Mouse (Mus musculus): ENCODE data around the gene AY358078. TPM values are rescaled to one million over a fixed set of nuclear protein-coding genes. Genes with fewer than 3 reads are reported as not detected.
"Not testable (repeated sequence)": the region's sequence is repeated elsewhere in the genome, so short reads cannot be mapped to it uniquely, and the experiment has no call there.

Gene AY358078
- total and polyA plus RNA-seq, 3 experiments: not detected

DNA sequence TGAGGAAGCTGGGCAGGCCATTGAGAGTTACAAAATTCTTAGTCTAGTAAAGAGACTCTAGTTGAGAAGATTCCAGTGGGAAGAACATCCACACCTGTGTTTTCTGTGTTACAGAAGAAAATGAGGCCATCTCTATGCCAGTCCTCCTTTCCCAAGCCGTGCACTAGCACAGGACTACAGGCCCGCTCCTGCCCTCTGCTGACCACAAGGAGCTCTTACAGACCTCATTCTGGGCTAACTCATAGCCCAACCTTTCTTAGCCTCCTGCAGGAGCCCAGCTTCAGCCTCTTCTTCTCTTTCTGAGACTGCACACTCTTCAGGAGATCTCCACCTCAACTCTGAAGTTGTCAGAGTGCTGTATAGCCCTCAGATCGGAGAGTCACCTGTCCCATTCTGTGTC lies 51.2 kb downstream of the AY358078 start:
- H3K4me1 ChIP-seq (ENCODE audit: control insufficient read depth, insufficient read depth, low read length); H3K36me3 ChIP-seq (ENCODE audit: control insufficient read depth, insufficient read depth, low read length); H3K27me3 ChIP-seq (ENCODE audit: control insufficient read depth, insufficient read depth, low read length); H3K4me3 ChIP-seq; H3K27ac ChIP-seq; H3K9ac ChIP-seq (ENCODE audit: low read depth, low read length); H3K79me2 ChIP-seq (replicated peaks; ENCODE audit: control insufficient read depth, insufficient read depth, low read length); DNase-seq; intact Hi-C loops (cut with DNase I): not testable (repeated sequence)
- WGBS: 50% methylated on average over 3 of the region's 3 CpGs
- TF ChIP-seq CTCF (IDR thresholded peaks at IDR 0.05): peak; percentile 30

GRCm38 (mm10) chr14:51853399-51853798 lies 53.6 kb downstream of the AY358078 start, which contains the start of gene Ear6:
Gene Ear6 (plus strand): TSS chr14:51853699.
- H3K4me1 ChIP-seq (ENCODE audit: control insufficient read depth, insufficient read depth, low read length): no peaks in the 10 kb centered on the region
- intact Hi-C loops (cut with DNase I): no loop called here
- no peak within 1 kb of the TSS for H3K27ac ChIP-seq
- DNase-seq: no peak
- H3K4me3 ChIP-seq: no peak within 1 kb of the TSS
- H3K27me3 ChIP-seq (ENCODE audit: control insufficient read depth, insufficient read depth, low read length): no peaks in the 10 kb centered on the region
- no peak within 1 kb of the TSS for H3K9ac ChIP-seq (ENCODE audit: low read depth, low read length)
- no peak for TF ChIP-seq EP300 (IDR thresholded peaks at IDR 0.05; ENCODE audit: insufficient read depth, low read depth, low read length)
- no peak for TF ChIP-seq POLR2A (IDR thresholded peaks at IDR 0.05; ENCODE audit: insufficient read depth, low read depth, low read length)
- TF ChIP-seq CTCF (IDR thresholded peaks at IDR 0.05): no peak
- H3K36me3 ChIP-seq (ENCODE audit: control insufficient read depth, insufficient read depth, low read length): no peaks in the 10 kb centered on the region
- H3K79me2 ChIP-seq (replicated peaks; ENCODE audit: control insufficient read depth, insufficient read depth, low read length): no peaks in the 10 kb centered on the region

- H3K79me2 ChIP-seq (replicated peaks; ENCODE audit: control insufficient read depth, insufficient read depth, low read length); intact Hi-C loops (cut with DNase I); H3K27ac ChIP-seq; H3K4me1 ChIP-seq (ENCODE audit: control insufficient read depth, insufficient read depth, low read length); H3K36me3 ChIP-seq (ENCODE audit: control insufficient read depth, insufficient read depth, low read length); DNase-seq; H3K4me3 ChIP-seq; H3K9ac ChIP-seq (ENCODE audit: low read depth, low read length); H3K27me3 ChIP-seq (ENCODE audit: control insufficient read depth, insufficient read depth, low read length): not testable (repeated sequence)
- WGBS: 59% methylated on average over 7 of the region's 7 CpGs
These were observed 55.4 kb downstream of the AY358078 start for GRCm38 (mm10) chr14:51855280-51855679.

DNA sequence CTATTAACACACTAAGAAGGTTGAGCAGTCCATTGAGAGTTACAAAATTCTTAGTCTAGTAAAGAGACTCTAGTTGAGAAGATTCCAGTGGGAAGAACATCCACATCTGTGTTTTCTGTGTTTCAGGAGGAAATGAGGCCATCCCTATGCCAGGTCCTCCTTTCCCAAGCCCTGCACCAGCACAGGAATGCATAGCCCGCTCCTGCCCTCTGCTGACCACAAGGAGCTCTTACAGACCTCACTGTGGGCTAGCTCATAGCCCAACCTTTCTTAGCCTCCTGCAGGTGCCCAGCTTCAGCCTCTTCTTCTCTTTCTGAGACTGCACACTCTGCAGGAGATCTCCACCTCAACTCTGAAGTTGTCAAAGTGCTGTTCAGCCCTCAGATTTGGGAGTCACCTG lies 63.8 kb downstream of the AY358078 start:
- H3K79me2 ChIP-seq (replicated peaks; ENCODE audit: control insufficient read depth, insufficient read depth, low read length); H3K4me1 ChIP-seq (ENCODE audit: control insufficient read depth, insufficient read depth, low read length); intact Hi-C loops (cut with DNase I); DNase-seq; H3K27ac ChIP-seq; H3K27me3 ChIP-seq (ENCODE audit: control insufficient read depth, insufficient read depth, low read length); H3K4me3 ChIP-seq; H3K36me3 ChIP-seq (ENCODE audit: control insufficient read depth, insufficient read depth, low read length); H3K9ac ChIP-seq (ENCODE audit: low read depth, low read length): not testable (repeated sequence)
- WGBS: 12% methylated on average over 1 of the region's 1 CpGs
- TF ChIP-seq CTCF (IDR thresholded peaks at IDR 0.05): peak; percentile 54

- no peaks in the 10 kb centered on the region for H3K4me1 ChIP-seq (ENCODE audit: control insufficient read depth, insufficient read depth, low read length)
These were observed 70.9 kb downstream of the AY358078 start for GRCm38 (mm10) chr14:51870756-51871155.

DNA sequence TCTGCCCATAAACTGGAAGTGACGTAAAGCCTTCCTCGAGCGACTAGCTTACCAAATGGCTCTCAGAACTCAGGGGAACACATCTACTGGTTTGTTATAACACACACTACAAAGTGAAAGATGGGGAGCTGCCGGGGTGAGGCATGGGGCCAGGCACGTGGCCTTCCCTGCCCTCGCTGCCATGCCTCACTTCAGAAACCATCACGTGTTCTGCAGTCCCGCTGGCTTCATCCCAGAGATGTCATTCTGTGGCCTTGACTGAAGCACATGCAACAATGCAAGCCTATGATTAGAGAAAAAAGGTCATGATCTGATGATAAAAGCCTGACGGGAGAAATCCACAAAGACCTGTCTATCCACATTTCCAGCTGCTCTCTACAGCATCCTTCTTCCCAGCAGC lies 71.9 kb downstream of the AY358078 start:
- TF ChIP-seq EP300 (IDR thresholded peaks at IDR 0.05; ENCODE audit: insufficient read depth, low read depth, low read length): no peak
- no peak for TF ChIP-seq POLR2A (IDR thresholded peaks at IDR 0.05; ENCODE audit: insufficient read depth, low read depth, low read length)
- TF ChIP-seq CTCF (IDR thresholded peaks at IDR 0.05): no peak
- no peaks in the 10 kb centered on the region for H3K4me1 ChIP-seq (ENCODE audit: control insufficient read depth, insufficient read depth, low read length)
- no peak overlapping the region for H3K4me3 ChIP-seq
- intact Hi-C loops (cut with DNase I): no loop called here
- WGBS: 61% methylated on average over 9 of the region's 9 CpGs
- DNase-seq: no peak
- H3K9ac ChIP-seq (ENCODE audit: low read depth, low read length): no peak overlapping the region
- no peaks in the 10 kb centered on the region for H3K79me2 ChIP-seq (replicated peaks; ENCODE audit: control insufficient read depth, insufficient read depth, low read length)
- no peaks in the 10 kb centered on the region for H3K27me3 ChIP-seq (ENCODE audit: control insufficient read depth, insufficient read depth, low read length)
- no peaks in the 10 kb centered on the region for H3K36me3 ChIP-seq (ENCODE audit: control insufficient read depth, insufficient read depth, low read length)
- no peak overlapping the region for H3K27ac ChIP-seq

More at GRCm38 (mm10) chr14:51870756-51871155, 70.9 kb downstream of the AY358078 start:
- Histone ChIP-seq H3K9ac (ENCODE audit: low read depth, low read length) (no peak overlapping the region), H3K36me3 (ENCODE audit: control insufficient read depth, insufficient read depth, low read length) (no peaks in the 10 kb centered on the region), H3K27me3 (ENCODE audit: control insufficient read depth, insufficient read depth, low read length) (no peaks in the 10 kb centered on the region), H3K79me2 (replicated peaks; ENCODE audit: control insufficient read depth, insufficient read depth, low read length) (no peaks in the 10 kb centered on the region), H3K4me3 (no peak overlapping the region), H3K27ac (no peak overlapping the region)
- TF ChIP-seq POLR2A (IDR thresholded peaks at IDR 0.05; ENCODE audit: insufficient read depth, low read depth, low read length): no peak
- TF ChIP-seq EP300 (IDR thresholded peaks at IDR 0.05; ENCODE audit: insufficient read depth, low read depth, low read length): no peak
- TF ChIP-seq CTCF (IDR thresholded peaks at IDR 0.05): no peak
- intact Hi-C loops (cut with DNase I): no loop called here
- DNase-seq: no peak
- 67% methylated on average over 2 of the region's 2 CpGs for WGBS

Small RNA genes lying within 50 kb of the gene (microRNA-seq; reads per million reads assigned to microRNA genes)
- gene Gm27375: 0 reads per million in 2 experiments

Other genes with a start within 250 kb of the AY358078 start
- not detected for gene Gm5622, start 247.3 kb upstream of the AY358078 start, total RNA-seq (2021)
- not detected in 2 replicates for gene Gm5622, start 247.3 kb upstream of the AY358078 start, polyA plus RNA-seq (2012; rRNA removed)
- not detected for gene Gm17175, start 226.0 kb upstream of the AY358078 start, total RNA-seq (2021)
- not detected in 2 replicates for gene Gm17175, start 226.0 kb upstream of the AY358078 start, polyA plus RNA-seq (2012; rRNA removed)
- gene Gm17174, start 207.9 kb upstream of the AY358078 start, total RNA-seq (2021): not detected
- not detected in 2 replicates for gene Gm17174, start 207.9 kb upstream of the AY358078 start, polyA plus RNA-seq (2012; rRNA removed)
- not detected for gene Gm17078, start 188.7 kb upstream of the AY358078 start, total RNA-seq (2021)
- gene Gm17078, start 188.7 kb upstream of the AY358078 start, polyA plus RNA-seq (2012; rRNA removed): not detected in 2 replicates
- not detected for gene Gm4181, start 164.4 kb upstream of the AY358078 start, total RNA-seq (2021)
- gene Gm4181, start 164.4 kb upstream of the AY358078 start, polyA plus RNA-seq (2012; rRNA removed): not detected in 2 replicates
- gene Gm17079, start 104.6 kb upstream of the AY358078 start, total RNA-seq (2021): not detected
- gene Gm17079, start 104.6 kb upstream of the AY358078 start, polyA plus RNA-seq (2012; rRNA removed): not detected in 2 replicates
- not detected for gene Gm5800, start 82.9 kb upstream of the AY358078 start, total RNA-seq (2021)
- gene Gm5800, start 82.9 kb upstream of the AY358078 start, polyA plus RNA-seq (2012; rRNA removed): not detected in 2 replicates
- not detected for gene Ang4, start 26.5 kb upstream of the AY358078 start, total RNA-seq (2021)
- gene Ang4, start 26.5 kb upstream of the AY358078 start, polyA plus RNA-seq (2012; rRNA removed): not detected in 2 replicates
- gene Ear6, start 53.7 kb downstream of the AY358078 start, total RNA-seq (2021): not detected
- gene Ear6, start 53.7 kb downstream of the AY358078 start, polyA plus RNA-seq (2012; rRNA removed): not detected in 2 replicates
- 10 to 100 TPM; 20.1 to 20.7 TPM for gene Mettl17, start 84.8 kb downstream of the AY358078 start, total RNA-seq (2021)
- 21.1 and 24.8 TPM in 2 replicates for gene Mettl17, start 84.8 kb downstream of the AY358078 start, polyA plus RNA-seq (2012; rRNA removed)
- gene Slc39a2, start 92.8 kb downstream of the AY358078 start, total RNA-seq (2021): under 1 TPM; 0.16 to 0.25 TPM
- 0.53 and 1.7 TPM in 2 replicates for gene Slc39a2, start 92.8 kb downstream of the AY358078 start, polyA plus RNA-seq (2012; rRNA removed)
- 1,000 to 10,000 TPM; 1,274 to 1,571 TPM for gene Ndrg2, start 114.1 kb downstream of the AY358078 start, total RNA-seq (2021)
- gene Ndrg2, start 114.1 kb downstream of the AY358078 start, polyA plus RNA-seq (2012; rRNA removed): 2,120 and 2,574 TPM in 2 replicates
- not detected for gene Tppp2, start 118.4 kb downstream of the AY358078 start, total RNA-seq (2021)
- 0.16 and 0.32 TPM in 2 replicates for gene Tppp2, start 118.4 kb downstream of the AY358078 start, polyA plus RNA-seq (2012; rRNA removed)
- not detected for gene Rnase13, start 122.7 kb downstream of the AY358078 start, total RNA-seq (2021)
- gene Rnase13, start 122.7 kb downstream of the AY358078 start, polyA plus RNA-seq (2012; rRNA removed): not detected in 2 replicates
- gene Arhgef40, start 184.7 kb downstream of the AY358078 start, total RNA-seq (2021): 10 to 100 TPM; 27.2 to 27.8 TPM
- gene Arhgef40, start 184.7 kb downstream of the AY358078 start, polyA plus RNA-seq (2012; rRNA removed): 42.6 and 49.0 TPM in 2 replicates
- 1 to 10 TPM; 2.2 to 4.2 TPM for gene Tmem253, start 215.6 kb downstream of the AY358078 start, total RNA-seq (2021)
- gene Tmem253, start 215.6 kb downstream of the AY358078 start, polyA plus RNA-seq (2012; rRNA removed): 2.8 and 3.8 TPM in 2 replicates
- gene Zfp219, start 220.7 kb downstream of the AY358078 start, total RNA-seq (2021): 10 to 100 TPM; 26.8 to 30.0 TPM
- 38.6 and 42.0 TPM in 2 replicates for gene Zfp219, start 220.7 kb downstream of the AY358078 start, polyA plus RNA-seq (2012; rRNA removed)
- not detected for gene Olfr221, start 242.4 kb downstream of the AY358078 start, total RNA-seq (2021)
- not detected in 2 replicates for gene Olfr221, start 242.4 kb downstream of the AY358078 start, polyA plus RNA-seq (2012; rRNA removed)